Mouse (Mus musculus): ENCODE measurements around the gene Gm49393. TPM values are rescaled to one million over a fixed set of nuclear protein-coding genes. Genes with fewer than 3 reads are reported as not detected.
A peak's percentile ranks its signal among the peaks of the same experiment; 100 is the strongest.
"Not testable (repeated sequence)": the region's sequence is repeated elsewhere in the genome, so short reads cannot be mapped to it uniquely, and the experiment has no call there.

Gm49393 gene
- polyA plus RNA-seq (2012; rRNA removed): not detected in 2 replicates

DNA sequence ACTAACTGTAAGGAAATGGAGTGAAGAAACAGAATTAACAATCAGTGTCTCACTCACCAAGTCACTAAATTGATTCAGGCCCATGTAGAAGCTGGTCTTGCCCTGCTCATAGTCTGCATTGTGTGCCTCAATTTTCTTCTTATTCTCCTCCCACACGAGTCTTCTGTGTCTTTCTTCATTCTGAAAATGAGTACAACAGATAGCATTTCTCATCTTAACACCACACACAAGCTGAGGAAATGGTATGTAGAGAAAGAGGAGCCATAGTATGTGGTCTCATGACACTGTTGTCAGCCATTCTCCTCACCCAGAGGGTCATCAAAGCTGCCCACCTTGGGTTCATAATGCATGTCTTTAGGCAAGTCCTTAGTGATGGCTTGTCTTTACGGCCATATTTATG lies at the start of gene Gm49393:
Gm49393 (minus strand) TSS at position 101 of the 400 bp plus-strand sequence.
- not testable (repeated sequence) for DNase-seq (ENCODE audit: low read depth)

DNA sequence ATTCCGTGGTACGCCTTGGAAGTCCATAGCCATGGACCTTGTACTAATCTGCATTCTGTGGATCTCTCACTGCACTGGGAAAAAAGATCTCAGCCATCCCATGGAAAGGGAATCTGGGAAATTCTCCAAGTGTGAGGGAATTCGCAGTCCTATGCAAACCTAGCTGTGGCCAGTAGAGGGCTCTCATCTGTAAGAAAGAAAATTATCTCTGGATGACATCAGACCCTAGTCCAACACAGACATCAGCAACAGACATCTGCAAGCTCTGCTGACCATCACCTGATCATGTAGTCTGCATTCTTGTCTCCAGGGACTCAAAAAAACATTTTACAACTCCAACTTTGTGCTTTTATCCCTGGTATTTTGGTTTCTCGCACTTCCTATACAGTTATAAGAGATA lies 36.9 kb upstream of the Gm49393 start:
- not testable (repeated sequence) for DNase-seq (ENCODE audit: low read depth)

DNA sequence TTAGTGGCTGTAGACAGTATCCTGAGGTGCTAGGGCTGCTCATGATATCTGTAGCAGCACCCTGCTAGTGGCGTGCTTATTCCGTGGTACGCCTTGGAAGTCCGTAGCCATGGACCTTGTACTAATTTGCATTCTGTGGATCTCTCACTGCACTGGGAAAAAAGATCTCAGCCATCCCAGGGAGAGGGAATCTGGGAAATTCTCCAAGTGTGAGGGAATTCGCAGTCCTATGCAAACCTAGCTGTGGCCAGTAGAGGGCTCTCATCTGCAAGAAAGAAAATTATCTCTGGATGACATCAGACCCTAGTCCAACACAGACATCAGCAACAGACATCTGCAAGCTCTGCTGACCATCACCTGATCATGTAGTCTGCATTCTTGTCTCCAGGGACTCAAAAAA lies 28.6 kb upstream of the Gm49393 start:
- DNase-seq (ENCODE audit: low read depth): not testable (repeated sequence)

DNA sequence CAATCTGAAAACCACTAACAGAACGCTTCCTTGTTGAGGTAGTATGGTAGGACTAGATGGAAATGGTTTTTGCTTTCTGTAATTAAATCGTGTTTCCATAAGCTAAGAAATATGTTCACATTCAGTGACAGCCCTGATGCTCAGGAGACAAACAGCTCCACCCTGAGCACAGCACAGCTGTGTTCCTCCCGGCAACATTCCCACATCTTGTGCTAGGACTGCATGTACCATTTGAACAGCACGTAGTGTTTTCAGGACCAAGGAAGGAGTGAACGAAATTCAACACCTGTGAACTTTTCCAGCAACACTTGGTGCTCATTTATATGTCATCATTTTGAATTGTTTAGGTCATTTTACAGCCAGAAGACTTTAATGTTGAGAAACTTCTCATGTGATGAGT lies 26.3 kb upstream of the Gm49393 start:
- DNase-seq (ENCODE audit: low read depth): no peak
- no peak for TF ChIP-seq CTCF (IDR thresholded peaks at IDR 0.05; ENCODE audit: borderline replicate concordance, extremely low read depth, insufficient read depth, insufficient read length)
- no peak for TF ChIP-seq POLR2A (IDR thresholded peaks at IDR 0.05; ENCODE audit: borderline replicate concordance, extremely low read depth, insufficient read depth, insufficient read length, poor library complexity, severe bottlenecking)

DNA sequence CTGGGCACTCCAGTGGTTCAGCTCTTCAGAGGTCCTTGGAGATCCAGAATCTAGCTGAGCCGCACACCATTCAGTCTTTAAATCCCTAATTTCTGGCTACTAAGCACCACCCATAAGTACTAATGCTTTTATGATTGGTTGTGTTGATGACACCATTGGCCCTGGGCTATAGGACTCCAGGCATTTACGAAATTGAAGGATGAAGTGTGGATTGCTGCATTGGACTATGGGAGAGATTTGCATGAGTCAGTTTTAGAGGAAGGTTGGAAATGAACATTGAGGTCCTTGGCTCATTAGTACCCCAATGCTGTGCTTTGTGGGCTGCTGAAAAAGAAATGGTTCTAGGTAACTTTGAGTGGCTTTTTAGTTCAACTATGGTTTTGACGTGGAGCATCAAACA lies 6.5 kb upstream of the Gm49393 start, which contains the start of gene Tpbpa:
Tpbpa (minus strand) TSS at position 101 of the 400 bp plus-strand sequence.
- not testable (repeated sequence) for DNase-seq (ENCODE audit: low read depth)

DNA sequence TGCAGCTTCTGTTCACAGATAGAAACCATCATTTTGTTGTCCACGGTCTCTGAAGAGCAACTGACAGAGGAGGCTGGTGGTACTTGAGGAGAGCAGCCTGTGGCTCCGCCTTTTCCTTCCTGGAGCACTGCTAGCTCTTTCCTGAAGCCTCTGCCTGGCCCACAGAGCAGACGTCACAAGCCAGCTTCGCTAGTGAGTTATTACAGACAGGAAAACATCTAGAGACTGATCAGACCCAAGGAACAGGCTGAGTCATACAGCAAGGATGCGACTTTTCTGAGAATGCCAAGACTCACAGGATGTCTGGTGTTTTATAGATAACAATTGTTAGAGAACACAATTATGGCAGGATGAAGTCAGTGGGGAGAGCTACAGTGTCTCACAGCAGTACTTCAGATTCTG lies 1.1 kb upstream of the Gm49393 start, which contains the start of the genes Gm49391 and Ctla2a:
Gm49391 (minus strand) TSS at position 72 of the 402 bp plus-strand sequence.
Ctla2a (minus strand) TSS at position 126 of the 402 bp plus-strand sequence.
- DNase-seq (ENCODE audit: low read depth): peak; percentile 1
- no peak for TF ChIP-seq CTCF (IDR thresholded peaks at IDR 0.05; ENCODE audit: borderline replicate concordance, extremely low read depth, insufficient read depth, insufficient read length)
- TF ChIP-seq POLR2A (IDR thresholded peaks at IDR 0.05; ENCODE audit: borderline replicate concordance, extremely low read depth, insufficient read depth, insufficient read length, poor library complexity, severe bottlenecking): no peak

DNA sequence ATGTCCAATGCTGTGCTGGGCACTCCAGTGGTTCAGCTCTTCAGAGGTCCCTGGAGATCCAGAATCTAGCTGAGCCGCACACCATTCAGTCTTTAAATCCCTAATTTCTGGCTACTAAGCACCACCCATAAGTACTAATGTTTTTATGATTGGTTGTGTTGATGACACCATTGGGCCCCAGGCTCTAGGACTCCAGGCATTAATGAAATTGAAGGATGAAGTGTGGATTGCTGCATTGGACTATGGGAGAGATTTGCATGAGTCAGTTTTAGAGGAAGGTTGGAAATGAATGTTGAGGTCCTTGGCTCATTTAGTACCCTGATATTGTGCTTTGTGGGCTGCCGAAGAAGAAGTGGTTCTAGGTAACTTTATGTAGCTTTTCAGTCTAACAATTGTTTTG lies 30.6 kb downstream of the Gm49393 start, which contains the start of gene Tpbpb:
Tpbpb (minus strand) TSS at position 101 of the 400 bp plus-strand sequence.
- DNase-seq (ENCODE audit: low read depth): not testable (repeated sequence)

DNA sequence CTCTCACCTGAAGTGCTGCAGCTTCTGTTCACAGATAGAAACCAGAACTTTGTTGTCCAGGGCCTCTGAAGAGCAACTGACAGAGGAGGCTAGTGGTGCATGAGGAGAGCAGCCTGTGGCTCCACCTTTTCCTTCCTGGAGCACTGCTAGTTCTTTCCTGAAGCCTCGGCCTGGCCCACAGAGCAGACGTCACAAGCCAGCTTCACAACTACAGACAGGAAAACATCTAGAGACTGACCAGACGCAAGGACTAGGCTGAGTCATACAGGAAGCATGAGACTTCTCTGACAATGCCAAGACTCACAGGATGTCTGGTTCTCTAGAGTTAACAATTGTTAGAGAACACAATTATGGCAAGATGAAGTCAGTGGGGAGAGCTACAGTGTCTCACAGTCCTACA lies 38.1 kb downstream of the Gm49393 start, which contains the start of gene Ctla2b:
Ctla2b (minus strand) TSS at position 120 of the 400 bp plus-strand sequence.
- TF ChIP-seq POLR2A (IDR thresholded peaks at IDR 0.05; ENCODE audit: borderline replicate concordance, extremely low read depth, insufficient read depth, insufficient read length, poor library complexity, severe bottlenecking): no peak
- no peak for TF ChIP-seq CTCF (IDR thresholded peaks at IDR 0.05; ENCODE audit: borderline replicate concordance, extremely low read depth, insufficient read depth, insufficient read length)
- DNase-seq (ENCODE audit: low read depth): peak; percentile 3

DNA sequence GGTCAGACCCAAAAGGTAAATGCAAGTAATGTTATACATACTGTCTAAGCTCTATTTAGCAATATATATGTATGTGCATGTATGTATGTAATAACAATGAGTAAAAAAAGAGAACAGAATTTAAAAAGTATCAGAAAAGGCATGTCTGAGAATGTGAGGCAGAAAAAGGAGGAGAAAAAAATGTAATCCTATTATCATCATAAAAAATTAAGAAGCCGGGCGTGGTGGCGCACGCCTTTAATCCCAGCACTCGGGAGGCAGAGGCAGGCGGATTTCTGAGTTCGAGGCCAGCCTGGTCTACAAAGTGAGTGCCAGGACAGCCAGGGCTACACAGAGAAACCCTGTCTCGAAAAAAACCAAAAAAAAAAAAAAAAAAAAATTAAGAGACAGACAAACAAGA lies 38.6 kb downstream of the Gm49393 start, which contains the start of gene Gm49392:
Gm49392 (minus strand) TSS at position 101 of the 400 bp plus-strand sequence.
- not testable (repeated sequence) for DNase-seq (ENCODE audit: low read depth)

DNA sequence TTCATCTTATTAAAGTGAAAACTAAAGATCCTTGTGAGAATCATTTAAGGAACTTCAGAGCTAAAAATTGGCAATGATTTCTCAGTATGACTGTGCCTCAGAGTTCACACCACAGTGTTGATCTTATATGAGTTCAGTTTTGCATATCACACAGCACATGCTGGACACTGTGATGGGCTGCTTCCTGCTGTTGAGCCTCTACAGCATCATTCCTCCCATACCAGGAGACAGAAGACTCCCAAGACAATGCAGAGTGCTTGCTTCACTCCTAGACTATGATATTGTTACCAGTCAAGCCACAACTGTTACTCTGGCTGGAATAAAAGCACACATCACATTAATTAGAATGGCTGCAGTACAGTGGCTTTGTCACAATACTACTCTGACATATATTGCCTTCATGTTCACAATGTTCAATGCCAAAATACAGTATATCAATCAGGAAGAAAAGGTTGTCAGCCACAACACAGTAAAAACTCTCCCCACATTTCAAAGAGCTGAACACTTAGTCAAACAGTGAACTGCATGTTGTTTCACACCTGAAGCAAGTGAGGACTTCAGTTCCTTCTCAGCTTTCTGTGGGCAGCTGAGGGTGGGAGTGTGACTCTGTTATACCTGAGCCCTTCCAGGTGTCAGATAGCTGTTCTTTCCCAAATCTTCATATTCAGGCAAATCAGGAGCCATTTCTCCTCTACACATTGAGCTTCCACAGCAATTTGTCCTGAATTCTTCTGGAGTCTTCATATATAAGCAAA lies 39.8 kb downstream of the Gm49393 start:
- DNase-seq (ENCODE audit: low read depth): no peak
- TF ChIP-seq CTCF (IDR thresholded peaks at IDR 0.05; ENCODE audit: borderline replicate concordance, extremely low read depth, insufficient read depth, insufficient read length): no peak
- TF ChIP-seq POLR2A (IDR thresholded peaks at IDR 0.05; ENCODE audit: borderline replicate concordance, extremely low read depth, insufficient read depth, insufficient read length, poor library complexity, severe bottlenecking): no peak

DNA sequence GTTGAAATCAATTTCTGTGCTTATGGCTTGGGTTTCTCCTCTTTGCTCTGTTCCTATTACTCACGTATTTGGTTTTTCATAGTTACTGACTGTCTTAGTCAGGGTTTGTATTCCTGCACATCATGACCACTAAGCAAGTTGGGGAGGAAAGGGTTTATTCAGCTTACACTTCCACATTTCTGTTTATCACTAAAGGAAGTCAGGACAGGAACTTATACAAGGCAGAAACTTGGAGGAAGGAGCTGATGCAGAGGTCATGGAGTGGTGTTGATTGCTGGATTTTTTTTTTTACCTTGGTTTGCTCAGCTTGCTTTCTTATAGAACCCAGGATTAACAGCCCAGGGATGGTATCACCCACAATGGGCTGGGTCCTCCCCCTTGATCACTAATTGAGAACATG lies 43.1 kb downstream of the Gm49393 start:
- TF ChIP-seq POLR2A (IDR thresholded peaks at IDR 0.05; ENCODE audit: borderline replicate concordance, extremely low read depth, insufficient read depth, insufficient read length, poor library complexity, severe bottlenecking) (no peak), CTCF (IDR thresholded peaks at IDR 0.05; ENCODE audit: borderline replicate concordance, extremely low read depth, insufficient read depth, insufficient read length) (no peak)
- DNase-seq (ENCODE audit: low read depth): no peak

DNA sequence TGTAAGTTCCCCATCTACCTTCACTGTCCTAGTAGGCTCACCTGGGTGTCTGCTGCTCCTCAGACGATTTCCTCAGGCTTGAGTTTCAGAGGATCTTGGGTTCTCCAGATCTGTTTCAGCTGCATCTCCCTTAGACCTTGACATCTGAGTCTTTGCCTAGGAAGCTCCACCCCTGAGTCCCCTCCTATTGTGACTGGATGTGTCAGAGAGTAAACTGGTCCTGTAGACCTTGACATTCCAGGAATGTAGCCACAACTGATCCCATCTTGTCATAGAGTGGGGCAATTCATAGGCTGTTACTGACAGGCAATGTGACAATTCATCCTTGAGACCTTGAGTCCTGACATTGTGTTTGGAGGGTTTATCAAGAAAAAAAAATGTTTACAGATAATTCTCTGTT lies 71.1 kb downstream of the Gm49393 start, which contains the start of gene 4930486L24Rik:
4930486L24Rik (minus strand) TSS at position 195 of the 400 bp plus-strand sequence.
- no peak for TF ChIP-seq CTCF (IDR thresholded peaks at IDR 0.05; ENCODE audit: borderline replicate concordance, extremely low read depth, insufficient read depth, insufficient read length)
- TF ChIP-seq POLR2A (IDR thresholded peaks at IDR 0.05; ENCODE audit: borderline replicate concordance, extremely low read depth, insufficient read depth, insufficient read length, poor library complexity, severe bottlenecking): no peak

More for the DNA sequence above, 71.1 kb downstream of the Gm49393 start, which contains the start of gene 4930486L24Rik:
- DNase-seq (ENCODE audit: low read depth): no peak
